Mouse (Mus musculus) ES-Bruce4 (cell line): ENCODE data around the gene Il4ra.

Experiments used
- CTCF ChIP-seq: IDR thresholded peaks from one replicate; pipeline ENCODE4 v1.8.1; 2011; ENCODE audit warnings: low read depth, low read length
- EP300 ChIP-seq: IDR thresholded peaks from 2 replicates; pipeline ENCODE4 v1.6.1; 2011; ENCODE audit warnings: low read depth, low read length; ENCODE audit not compliant: insufficient read depth
- POLR2A ChIP-seq: IDR thresholded peaks from one replicate; pipeline ENCODE4 v1.8.1; 2011; ENCODE audit warnings: low read length; ENCODE audit not compliant: insufficient read depth

GRCm38 (mm10) chr7:125504618-125505017 lies 47.3 kb upstream of the Il4ra start:
- TF ChIP-seq CTCF, result no peak
- no peak for TF ChIP-seq POLR2A
- TF ChIP-seq EP300, result no peak
